Mouse (Mus musculus): ENCODE measurements around the gene Insrr.
"Not testable (repeated sequence)": the region's sequence is repeated elsewhere in the genome, so short reads cannot be mapped to it uniquely, and the experiment has no call there.

The Insrr gene

DNA sequence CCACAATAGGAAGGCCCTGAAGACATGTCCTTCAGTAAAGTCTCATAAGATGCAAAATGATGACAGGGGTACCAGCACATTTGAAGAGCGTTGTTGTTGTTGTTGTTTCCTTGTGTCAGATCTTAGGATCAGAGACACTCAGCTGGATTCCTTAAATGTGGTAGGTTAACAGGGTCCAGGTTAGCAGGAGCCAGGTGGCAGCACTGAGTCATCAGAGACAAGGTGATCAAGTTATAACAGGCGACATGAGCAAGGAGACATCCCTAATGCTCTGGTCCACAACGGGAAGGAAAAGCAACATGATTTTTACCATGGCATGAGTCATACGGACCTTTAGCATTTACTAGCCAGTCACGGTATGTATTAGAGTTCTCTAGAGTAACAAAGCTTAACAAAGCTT, 36.7 kb downstream of the Insrr start:
- no peak for DNase-seq

DNA sequence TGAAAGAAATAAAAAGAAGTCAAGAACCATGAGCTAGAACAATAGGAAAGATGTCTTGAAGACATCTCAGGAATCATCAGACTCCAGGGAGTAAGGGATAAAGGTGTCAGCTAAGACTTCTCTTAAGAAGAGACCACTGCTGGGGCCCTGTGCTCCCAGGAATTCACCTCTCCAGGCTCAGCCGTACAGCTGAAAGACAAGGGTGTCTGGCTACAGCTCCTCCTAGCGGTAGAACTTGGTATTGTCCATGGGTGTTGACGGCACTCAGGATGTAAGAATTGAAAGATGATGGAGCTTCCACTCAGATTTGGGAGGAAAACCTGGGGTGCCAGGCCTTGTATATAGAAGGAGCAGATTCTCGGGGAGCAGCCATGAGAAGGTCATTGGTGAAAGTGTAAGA, 41.9 kb downstream of the Insrr start:
- DNase-seq, result peak; percentile 88 to 89

DNA sequence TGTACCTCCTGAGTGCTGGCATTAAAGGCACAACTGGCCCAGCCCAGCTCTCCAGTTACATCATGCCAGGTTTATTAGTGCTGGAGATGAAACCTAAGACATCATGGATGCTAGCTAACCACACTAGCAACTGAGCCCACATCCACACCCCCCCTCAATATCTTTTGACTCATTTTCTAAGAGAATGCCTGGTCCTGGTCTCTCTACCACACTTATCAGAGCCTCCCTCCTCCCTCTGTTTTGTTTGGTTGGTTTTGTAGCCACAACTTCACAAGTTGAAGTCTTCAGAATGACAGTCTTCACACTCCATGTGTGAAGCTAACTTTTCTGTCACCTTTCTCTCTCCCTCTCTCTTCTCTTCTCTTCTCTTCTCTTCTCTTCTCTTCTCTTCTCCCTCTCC, 44.1 kb downstream of the Insrr start:
- no peak for DNase-seq

DNA sequence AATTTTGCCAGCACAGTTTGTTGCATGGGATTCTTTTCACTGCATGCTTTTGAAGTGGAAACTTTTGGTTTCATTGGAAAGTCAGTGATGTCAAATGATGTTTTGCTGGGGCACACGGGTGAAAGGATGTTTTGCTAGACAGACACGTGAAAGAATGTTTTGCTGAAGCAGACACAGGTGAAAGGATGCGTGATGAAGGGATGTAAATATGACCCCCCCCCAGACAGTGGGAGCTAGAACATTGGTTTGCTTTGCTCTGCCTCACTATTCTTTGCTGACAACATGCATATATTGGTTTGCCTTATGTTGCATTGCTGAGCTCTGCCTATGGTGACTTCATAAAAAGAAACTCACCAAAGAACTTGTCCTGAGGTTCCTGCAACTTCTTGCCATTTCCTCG, 48.2 kb downstream of the Insrr start:
- DNase-seq, result no peak

DNA sequence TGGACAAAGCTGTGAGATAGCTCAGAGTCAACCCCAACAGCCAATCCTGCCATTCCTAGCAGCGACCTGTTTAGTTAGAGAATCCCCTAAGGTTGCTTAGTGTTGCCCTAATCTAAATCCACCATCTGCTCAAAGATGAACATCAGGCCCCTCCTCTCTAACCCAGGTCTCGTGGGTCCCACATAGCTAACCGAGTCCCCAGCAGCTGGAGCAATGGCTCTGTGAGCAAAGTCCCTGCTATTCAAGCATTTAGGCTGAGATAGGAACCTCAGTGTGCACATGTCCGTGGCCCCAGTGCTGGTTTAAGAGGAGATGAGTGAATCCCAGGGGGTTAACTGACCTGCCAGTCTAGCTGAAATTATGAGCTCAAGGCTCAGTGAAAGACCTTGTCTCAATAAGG, 49.4 kb downstream of the Insrr start:
- no peak for DNase-seq

DNA sequence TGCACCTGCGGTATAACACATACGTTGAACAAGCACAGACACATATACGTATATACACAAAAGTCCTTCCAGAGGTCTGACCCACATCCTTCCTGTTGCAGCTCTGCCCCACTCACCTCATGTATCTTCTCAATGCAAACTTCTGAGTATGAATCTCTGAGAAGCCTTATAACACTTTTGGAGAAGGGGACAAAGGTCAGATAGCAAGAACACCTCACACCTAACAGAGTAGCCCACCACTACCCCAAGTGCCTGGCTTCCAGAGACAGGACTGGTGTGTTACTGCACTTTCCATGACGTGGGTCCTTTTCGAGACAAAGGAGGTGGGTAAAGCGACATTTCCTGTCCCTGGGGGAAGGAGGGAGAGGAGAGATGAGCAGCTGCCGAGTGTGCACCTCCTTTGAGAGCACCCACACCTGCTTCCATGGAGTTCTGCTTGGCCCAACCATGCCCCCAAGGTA, 49.9 kb downstream of the Insrr start, which contains the start of gene Sh2d2a:
TSS of gene Sh2d2a (plus strand) at position 106 of the 461 bp plus-strand sequence.
- DNase-seq, result no peak

DNA sequence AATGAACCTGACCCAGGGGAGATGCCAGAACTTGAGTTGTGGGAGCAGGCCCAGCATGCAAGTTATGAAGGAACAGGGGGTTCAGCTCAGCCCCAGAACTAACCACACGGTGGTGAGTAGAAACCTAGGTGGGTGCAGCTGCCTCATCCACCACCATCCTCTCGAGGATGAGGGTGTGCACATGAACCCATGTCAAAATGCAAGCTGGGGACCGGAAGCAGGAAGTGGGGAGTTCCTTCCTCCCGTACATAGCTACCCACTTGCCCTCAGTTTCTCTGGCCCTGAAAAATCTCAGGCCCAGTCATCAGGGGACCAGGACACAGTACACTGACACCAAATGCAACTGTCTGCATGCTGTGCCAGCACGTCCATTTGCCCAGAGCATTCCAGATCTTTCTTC, 50.9 kb downstream of the Insrr start:
- DNase-seq, result no peak

DNA sequence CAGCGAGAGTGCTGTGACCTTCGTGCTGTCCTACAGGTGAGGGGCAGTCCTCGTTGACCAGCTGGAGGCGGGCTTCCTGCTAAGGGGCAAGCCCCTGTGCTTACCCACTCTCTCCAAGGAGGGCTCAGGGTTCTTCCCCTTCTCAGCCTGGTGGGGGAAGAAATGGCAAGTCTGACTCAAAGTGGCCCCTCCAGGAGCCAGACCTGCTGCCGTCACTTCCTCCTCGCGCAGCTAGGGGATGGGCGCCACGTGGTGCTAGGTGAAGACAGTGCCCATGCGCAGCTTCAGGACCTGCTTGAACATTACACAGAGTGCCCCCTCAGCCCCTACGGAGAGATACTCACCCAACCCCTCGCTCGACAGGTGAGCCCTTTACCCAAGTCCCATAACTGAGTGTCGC, 52.4 kb downstream of the Insrr start:
- no peak for DNase-seq

DNA sequence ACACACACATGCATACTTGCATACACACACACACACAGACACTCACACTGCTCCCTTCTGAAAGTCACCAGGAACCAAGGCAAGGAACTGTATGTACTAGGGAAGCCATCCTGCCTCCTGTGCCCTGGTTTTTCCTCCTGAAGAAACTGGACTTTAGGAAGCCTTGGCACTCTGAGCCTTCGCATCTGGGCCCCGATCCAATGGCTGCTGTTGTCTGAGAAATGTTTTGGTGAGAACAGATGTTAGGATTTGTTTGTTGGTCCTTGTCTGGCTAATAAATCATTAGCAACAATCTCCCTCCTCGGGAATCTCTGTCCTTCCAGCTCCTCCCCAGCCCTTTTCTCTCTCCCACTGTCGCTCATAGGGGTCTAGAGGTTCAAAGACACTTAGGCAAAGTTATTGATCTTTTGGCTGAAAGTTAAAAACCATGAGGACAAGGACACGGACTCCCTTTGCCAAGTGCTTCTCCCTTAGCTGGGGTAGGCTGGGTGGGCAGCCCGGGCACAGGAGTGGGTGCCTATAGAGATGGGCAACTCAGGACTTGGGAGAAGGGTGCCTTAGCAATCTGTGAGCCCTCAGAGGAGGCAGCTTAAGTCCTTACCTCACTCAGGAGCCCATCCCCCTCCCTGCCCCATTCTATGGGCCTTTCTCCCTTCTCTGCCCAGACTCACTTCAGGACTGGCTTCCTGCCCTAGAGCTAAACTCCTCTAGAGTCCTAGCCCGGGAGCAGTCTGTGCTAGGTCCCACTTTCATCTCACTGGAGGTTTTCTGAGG, 58.2 kb downstream of the Insrr start:
- peak; percentile 50 to 66 for DNase-seq

DNA sequence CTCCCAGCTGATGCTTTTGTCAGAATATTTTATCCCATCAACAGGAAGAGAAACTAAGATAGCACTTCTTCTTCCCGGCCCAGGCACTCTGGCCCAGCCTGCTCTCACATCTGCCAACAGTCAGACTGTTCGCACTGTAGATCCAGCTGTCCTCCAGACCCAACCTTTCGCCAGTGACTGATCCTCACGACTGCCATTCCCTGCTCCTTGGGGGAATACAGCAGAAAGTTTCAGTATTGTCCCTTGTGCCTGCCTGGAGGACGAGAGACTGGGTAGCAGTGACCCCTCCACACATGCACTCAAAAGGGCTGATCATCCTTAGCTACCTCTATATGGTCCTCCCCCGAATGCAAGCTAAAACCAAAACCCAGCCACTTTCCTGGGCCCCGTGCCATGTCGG, 59.2 kb downstream of the Insrr start:
- no peak for DNase-seq

DNA sequence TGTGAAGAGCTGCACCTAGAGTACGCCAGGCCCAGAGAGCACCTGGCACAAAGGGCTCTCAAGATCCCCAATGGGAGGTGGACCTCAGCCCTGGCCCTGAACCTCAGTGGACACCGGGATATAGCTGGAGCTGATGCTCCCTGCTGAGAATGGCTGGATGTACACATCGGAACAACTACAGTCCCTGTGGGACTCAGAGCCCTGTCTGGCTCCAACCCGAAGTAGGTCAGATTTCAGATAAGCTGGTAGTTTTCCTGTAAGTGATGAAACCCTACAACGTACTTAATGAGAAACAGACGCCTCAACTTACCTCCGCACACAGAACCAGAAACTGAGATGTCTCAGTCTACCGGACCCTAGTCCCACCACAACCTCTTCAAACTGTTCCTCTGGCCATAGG, 60.9 kb downstream of the Insrr start:
- no peak for DNase-seq

DNA sequence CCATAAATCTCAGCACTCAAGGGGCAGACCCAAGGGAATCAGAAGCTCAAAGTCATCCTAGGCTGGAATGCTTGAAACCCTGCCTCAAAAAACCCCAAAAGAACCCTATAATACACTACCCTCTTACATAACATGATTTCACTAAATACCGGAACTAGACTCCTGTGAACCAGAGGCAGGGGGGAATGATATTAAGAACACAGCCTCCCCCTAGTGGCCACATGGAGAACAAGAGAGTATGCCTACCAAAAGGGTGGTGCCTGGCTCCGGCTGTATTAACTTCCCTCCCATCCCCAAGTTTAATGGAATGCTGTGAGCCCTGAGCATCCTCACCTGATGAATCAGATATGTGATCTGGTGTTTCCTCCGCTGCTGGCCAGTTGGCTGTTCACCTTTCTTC, 63.1 kb downstream of the Insrr start:
- peak; percentile 68 to 78 for DNase-seq

DNA sequence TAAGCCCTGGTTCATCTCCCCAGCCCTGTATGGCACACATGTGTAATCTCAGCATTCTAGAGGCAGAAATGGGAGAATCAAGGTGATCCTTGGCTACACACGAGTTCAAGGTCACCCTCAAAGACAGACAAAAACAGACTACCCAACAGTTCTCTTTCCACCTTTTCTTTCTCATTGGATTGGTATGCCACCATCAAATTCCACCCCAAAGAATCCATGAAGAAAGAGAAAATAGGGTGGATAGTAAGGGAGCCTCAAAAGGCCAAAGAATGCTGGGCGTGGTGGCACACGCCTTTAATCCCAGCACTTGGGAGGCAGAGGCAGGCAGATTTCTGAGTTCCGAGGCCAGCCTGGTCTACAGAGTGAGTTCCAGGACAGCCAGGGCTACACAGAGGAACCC, 67.4 kb downstream of the Insrr start:
- not testable (repeated sequence) for DNase-seq

Data from kidney, postnatal 4 days (tissue).